Mouse (Mus musculus) heart, postnatal 36 days (tissue): Measurements from ENCODE around the gene Chrm3. TPM values are rescaled to one million over a fixed set of nuclear protein-coding genes. Genes with fewer than 3 reads are reported as not detected.

Experiments used
- DNase-seq, 2 experiments: peaks; one replicate each; pipeline ENCODE4 v3.0.0; 2021 to 2022
- intact Hi-C: fragments of 180-260 bp; cut with DNase I; formaldehyde crosslinking; loops from one replicate; pipeline ENCODE4 v1.15.1; 2025
- total RNA-seq, 2 experiments: library from RNA; stranded (reverse); gene quantifications; 2 replicates each; pipeline ENCODE4 v1.2.3; 2021

Gene Chrm3
- total RNA-seq, 2 experiments from 2014 or later: 0.68 to 1.6 TPM

DNA sequence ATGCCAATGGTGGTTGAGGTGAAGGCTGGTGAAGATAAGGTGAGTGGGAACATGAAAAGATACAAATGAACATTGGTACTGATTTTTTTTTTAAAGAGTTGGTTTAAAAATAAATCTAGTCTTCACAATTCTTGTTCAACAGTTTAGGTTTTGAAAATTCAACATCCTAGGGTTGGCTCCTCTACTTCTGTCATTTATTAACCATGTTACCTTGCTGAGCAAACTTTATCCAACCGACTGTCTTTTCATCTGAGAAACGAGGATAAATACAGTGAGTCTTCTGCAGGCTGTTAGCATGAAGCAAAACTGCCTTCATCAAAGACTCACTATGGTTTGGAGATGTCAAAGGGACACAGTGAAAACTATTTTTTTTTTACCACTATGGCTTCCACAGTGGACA, 123.0 kb downstream of the Chrm3 start:
- intact Hi-C loops: no loop called here
- DNase-seq: no peak

DNA sequence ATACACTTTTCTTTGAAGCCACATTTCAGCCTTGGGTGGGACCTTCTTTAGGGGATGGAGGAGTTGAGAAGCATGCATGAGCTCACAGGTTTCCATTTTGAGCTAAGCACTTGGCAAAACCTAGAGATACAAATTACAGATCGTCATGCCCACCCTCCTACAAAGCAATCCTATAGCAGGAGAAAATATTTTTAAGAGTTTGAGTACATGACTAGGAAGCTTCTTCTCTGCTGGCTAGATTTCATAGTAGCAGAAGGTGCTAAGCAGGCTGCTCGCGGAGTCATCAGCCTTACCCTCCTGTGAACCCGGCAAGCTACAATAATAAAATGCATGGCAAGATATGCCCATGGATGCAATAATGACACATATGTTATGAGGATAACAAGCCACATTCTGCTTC, 124.4 kb downstream of the Chrm3 start:
- DNase-seq: no peak
- intact Hi-C loops: no loop called here

DNA sequence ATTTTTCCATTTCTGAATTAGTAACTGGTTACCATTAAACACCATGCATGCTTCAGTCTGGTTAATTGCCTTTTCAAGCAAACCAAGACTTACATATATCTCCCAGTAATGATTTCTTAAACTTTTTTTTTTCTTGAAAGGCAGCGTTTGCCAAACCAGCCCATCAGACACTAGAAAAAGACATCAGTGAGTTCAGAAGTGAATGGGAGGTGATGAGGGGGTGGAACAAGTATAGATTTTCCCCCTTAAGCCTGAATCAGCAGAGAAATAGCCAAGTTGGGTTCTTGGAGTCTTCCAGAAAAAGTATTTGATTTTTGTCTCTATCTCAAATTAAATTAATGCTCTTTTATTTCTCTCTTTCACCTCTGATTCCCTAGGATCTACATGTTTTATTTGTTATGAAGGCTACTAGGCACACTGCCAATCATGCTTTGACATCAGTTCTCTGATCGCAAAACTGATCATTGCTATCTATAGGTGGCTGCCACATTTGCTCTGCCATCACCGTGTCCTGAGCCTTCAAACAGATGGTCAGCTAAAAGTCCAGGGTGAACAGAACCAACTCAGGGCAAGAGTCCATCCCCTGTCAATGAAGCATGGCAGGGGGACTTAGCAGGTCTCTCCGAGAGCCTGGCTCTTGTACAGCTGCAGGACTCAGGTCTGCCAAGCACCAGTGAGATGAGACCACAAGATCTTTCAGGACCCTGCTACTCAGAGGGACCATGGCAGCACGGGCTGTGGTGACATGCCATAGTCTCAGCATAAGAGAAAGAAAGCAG, 125.1 kb downstream of the Chrm3 start:
- intact Hi-C loops: no loop called here
- no peak for DNase-seq

DNA sequence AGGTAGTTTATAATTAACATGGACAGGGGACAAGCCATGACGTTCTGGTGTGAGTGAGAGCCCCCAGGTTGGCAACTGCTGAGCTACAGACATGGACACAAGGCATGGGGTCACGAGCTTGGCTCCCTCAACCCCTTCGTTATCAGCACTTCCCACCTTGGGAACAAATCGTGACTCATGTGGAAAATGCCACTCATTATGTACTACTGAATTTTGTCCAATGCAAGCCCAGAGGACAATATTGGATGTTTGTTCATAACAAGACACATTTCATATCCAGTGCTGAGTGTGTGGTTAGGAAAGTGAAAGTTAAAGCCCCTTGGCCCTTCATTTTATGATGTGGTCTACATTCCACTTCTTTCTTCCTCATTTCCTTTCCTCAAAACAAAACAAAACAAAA, 140.2 kb downstream of the Chrm3 start:
- intact Hi-C loops: no loop called here
- DNase-seq: peak; percentile 6 to 7

DNA sequence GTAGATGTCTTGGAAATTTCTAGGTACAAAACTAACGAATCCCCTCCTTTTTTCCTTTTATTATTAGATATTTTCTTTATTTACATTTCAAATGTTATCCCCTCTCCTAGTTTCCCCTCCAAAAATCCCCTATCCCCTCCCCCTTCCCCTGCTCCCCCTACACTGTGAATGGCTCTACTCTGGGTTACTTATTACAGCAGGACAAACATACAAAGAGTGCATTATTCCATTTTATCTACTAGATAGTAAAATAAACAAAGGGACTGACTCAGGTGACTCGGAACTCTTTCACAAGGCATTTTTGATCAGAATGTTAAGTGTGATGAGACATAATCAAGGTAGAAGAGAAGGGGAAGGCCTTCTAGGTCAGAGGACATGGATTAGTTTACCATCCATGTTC, 148.5 kb downstream of the Chrm3 start:
- DNase-seq: no peak
- intact Hi-C loops: no loop called here

DNA sequence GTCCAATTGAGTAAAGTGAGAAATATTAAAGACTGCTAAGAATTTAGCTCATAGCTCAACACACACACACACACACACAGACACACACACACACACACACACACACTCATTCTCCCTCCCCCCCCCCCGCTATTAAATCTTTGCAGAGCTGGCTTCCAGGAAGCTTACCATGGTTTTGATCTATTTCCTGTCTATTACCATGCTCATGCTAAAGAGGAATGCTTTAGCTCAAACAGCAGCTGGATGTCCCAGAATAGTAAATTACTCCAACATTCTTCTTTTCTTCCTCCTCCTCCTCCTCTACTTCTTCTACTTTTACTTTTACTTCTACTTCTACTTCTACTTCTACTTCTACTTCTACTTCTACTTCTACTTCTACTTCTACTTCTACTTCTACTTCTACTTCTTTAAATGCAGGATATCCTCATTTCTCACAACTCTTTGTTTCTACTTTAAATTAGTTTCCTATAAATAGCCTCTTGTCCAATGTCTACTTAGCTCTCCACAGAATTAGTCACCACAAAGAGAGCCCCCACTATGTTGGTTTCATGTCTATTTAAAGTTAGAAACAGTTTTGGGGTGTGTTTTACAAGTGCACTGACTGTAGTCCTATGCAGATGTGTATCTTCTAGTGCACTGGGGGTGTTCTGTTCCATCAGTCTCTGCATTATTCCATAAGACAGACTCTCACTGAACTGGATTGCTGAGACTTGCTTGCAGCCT, 150.0 kb downstream of the Chrm3 start:
- no peak for DNase-seq
- intact Hi-C loops: no loop called here

DNA sequence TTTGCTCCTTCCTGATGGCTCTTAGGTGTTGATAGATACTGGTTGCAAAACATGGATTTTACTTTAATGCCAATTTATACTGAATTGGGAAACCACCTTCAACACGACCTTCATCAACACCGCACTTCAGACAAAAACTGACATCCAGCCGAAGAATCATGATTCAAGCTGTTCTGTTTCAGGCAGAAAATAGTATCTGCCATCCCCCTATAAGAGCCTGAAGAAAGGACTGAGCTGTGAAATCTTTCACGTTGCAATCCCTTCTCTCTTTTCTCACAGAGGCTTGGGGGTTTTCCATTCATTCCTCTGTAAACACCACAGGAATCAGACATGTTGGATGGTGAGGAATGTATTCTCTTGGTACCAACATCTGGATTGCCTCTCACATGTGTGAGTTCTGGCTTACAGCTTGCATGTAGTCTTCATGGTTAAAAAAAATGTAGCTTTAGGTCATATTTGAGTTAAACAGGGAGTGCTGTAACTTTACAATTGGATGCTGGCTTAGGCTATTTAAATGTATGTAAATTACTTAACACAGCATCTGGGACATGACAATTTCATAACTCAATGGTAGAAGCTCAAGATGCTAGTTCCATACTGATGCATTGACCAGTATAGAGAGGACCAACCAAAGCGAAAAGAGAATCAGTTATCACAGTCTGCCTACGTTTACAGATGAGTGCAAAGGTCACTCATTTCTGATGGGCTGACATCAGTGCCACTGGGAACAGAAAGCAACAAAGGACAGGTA, 161.3 kb downstream of the Chrm3 start:
- intact Hi-C loops: no loop called here
- DNase-seq: no peak

DNA sequence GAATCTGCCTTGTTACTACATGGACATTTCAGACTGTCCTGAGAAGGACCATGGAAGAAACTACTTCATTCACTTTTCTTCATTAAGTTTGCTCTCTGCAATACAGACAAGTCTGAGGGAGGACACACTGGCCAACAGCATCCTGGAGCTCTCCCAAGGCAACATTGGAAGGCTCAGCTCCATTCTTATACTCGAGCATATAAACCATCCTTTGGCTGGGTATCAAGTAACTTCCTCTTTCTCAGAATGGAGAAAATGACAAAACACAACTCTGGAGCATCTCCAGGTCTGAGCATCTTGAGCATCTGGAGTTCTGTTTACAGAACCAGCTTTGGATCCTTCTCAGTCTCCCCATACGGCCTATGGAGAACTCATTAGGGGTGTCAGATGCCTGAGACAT, 170.8 kb downstream of the Chrm3 start:
- DNase-seq: no peak
- intact Hi-C loops: no loop called here

DNA sequence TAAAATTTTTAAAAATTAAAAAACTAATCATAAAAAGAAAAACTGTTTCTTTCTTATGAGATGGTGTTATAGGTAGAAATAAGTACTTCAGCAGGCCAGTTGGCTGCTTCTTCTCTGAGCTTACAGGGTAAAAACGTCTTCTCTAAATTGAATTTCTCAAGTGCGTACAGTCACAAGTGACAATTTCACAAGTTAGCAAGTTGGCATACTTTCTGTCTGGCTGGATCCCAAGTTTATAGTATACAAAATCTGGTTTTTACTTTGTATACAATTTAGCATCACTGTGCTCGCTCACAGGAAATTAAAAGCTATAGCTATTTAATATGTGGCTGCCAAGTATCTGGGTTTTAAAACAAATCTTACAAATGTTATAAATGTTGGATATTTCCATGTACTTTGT, 172.7 kb downstream of the Chrm3 start:
- DNase-seq: no peak
- intact Hi-C loops: no loop called here

DNA sequence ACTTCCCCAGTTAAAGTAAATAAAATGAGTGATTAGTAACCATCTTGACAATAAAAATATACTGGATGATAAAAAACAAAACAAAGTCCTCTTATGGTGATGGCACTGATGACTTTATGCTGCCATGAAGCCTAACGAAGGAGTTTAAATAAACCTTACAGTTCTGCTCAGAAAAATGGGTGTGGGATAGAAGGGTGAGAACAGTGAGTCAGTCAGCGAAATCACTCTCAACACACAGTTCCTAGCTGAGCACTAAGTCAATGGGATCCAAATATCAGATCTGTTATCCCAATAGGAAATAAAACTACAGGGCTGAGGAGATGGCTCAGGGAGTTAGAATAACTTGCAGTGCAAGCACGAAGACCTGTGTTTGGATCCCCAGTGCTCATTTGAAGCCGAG, 176.8 kb downstream of the Chrm3 start:
- no peak for DNase-seq
- intact Hi-C loops: no loop called here

DNA sequence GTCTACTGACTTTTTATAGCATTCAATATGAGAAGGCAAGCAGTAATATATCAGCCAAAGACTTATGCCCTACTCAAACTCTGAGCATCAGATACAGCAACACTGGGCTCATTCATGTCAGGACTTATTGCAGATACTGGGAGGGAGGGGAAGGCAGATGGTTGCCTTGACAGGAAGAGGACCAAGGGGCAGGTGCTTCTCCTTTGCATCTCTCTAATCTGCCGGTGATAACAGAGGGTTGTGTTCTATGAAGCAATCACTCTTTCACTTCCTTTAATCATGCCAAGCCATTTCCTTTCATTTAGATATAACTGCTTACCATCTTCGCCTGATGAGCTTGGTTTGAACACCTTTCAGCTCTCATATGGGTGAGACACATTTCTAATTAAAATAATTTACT, 177.9 kb downstream of the Chrm3 start:
- intact Hi-C loops: no loop called here
- DNase-seq: no peak

DNA sequence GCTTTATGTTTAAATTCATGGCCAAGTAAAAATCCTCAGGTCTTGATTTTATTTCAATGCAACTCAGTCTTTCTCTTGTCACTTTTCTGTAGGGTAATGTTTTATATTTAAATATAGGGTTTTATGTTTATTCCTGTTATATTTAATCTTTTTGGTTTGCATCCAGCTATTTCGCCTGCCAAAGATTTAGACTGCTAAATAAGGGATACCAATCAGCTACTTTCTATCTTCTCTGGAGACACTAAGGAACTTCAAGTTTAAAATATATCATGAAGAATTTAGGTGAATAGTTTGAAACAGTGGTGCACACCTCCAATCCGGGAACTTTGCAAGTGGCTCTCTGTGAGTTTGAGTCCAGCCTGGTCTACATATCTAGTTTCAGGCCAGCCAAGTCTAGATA, 190.1 kb downstream of the Chrm3 start:
- intact Hi-C loops: no loop called here
- DNase-seq: no peak

DNA sequence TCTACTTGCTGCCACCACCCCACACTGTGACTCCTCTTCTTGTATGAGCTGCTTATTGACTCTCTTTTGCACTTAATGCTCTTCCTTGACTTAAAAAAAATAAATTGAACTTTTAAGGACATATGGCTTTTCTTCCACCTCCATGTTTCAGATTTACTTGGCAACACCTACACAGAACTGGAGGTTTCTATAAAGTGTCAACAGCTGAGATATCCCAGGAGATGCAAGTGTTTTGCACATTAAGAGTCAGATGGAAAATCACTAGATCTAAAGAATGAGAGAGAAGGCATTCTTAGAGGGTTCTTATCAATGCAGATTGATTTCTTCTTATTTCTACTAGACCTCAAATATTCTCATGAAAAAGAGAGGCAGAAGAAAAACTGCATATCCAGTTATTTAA, 197.3 kb downstream of the Chrm3 start:
- intact Hi-C loops: no loop called here
- DNase-seq: no peak

DNA sequence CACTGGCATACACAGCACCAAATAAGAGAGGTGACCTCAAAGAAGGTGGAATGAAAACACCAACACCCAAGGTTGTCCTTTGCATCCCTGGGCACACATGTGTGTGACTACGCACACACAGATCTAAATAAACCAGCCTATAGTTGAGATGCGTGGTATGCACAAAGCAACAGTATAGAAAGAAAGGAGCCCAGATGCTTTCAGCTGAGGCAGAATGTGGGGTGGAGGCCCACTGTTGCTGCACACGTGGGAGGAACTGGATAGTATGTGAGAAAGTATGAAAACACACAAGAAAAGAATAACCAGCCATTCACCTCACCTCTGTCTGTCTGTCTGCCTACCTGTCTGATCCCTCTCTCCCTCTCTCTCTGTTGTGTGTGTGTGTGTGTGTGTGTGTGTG, 203.2 kb downstream of the Chrm3 start:
- intact Hi-C loops: no loop called here
- no peak for DNase-seq

DNA sequence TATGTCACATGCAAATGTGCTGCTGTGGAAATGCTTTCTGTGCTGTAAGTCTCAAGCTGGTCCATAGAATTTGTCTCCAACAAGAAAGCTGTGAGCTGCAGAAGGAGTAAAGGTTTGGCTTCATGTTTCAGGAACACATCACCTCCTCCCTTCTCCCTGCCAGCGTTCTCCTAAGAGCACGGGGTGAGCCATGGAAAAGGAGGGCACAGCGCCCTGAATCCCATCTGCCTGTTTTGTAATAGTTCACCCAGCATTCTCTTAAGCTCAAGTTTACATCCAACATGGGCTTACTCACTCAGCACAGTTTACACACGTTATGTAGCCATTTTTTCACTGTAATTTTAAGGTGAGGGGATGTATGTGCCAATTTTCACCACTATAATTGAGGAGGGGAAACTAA, 220.1 kb downstream of the Chrm3 start:
- intact Hi-C loops: no loop called here
- DNase-seq: no peak

DNA sequence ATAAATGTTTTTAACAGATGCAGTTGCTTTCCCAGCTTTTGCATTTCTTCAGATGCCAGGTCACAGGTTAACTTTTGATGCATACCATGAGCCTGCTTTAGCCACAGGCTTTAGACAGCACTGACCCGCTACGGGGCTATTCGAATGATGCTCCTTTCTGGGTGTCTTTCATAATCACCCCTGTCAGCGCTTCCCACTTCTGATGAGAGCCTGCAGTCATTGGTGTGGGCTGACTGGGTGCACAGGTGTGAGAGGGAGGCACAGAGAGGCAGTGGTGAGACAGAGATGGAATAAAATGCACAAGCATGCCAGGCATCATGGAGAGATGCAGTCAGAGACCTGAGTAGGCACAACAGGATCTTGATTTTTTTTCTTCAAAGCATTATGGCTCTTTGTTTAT, 221.8 kb downstream of the Chrm3 start:
- DNase-seq: no peak
- intact Hi-C loops: no loop called here

DNA sequence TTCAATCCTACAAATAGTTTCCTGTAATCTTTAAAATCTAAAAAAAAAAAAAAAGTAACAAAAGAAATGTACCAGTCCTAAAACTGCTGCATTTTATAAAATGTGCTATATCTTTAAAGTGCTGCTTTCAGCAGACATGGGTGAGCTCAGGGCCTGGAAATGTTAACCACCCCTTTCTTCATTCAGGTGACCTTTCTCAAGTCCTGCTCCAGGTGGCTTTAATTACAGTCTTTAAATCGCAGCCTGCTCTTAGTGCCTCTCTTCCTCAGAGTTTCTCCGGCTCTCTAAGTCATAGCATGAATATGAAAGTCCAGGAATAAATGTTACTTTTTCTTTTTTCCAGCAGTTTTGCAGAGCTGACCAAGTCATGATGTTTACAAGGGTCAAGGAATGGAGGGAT, 229.6 kb downstream of the Chrm3 start:
- intact Hi-C loops: no loop called here
- DNase-seq: no peak

DNA sequence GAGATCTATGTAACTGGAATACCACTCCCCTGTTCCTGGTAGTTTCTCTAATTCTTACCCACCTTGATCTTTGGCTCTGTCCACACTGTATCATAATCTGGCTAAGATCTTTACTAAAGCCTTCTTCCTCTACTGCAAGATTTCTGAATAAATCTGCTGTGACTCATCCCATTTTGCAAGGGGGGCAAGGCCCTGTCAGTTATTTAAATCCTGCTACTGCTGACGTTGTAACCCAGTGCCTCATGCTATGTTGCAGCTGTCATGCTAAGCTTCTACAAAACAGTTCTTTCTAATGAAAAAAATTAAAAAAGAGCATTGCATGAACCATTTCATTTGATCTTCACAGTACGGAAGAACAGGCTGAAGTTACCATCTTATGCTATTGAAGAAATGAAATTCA, 248.4 kb downstream of the Chrm3 start:
- intact Hi-C loops: no loop called here
- no peak for DNase-seq

DNA sequence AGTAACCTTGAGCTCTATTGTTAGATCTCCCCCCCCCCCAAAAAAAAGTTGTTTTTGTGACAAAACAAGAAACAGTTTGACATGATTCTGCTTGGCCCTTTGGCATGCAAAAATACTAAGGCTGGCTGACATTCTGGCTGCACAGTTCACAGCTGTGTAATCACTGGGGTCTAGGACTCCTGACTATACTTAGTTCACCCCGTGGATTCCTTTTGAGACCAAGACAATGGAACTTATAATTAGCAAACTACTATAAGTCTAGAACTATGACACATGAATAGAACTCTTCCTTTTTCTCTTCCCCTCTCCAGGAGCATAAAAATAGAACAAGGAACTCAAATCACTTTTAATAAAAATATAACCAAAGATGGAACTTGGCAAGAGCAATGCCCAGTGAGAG, 251.1 kb downstream of the Chrm3 start:
- peak in 1 of 2 experiments; percentile 3 for DNase-seq

DNA sequence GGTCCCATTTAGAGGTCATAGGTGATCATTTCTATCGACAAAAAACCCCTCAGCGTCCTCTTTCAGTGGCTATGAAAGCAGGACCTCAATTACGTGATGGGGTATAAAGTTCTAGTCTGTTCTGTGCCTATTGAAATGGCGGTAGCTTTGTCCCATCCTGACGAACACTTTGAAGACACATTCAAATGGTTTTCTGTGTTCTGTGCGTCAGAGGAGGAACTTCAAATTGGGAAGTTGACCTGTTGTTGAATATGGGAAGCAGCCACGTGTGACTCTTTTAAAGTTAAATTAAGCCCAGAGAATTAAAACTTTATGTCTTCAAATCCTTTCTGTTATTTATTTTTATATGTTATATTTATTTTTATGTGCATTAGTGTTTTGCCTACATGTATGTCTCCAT, 253.3 kb downstream of the Chrm3 start:
- DNase-seq: no peak

More for the DNA sequence above, 251.1 kb downstream of the Chrm3 start:
- intact Hi-C loops: no loop called here

DNA sequence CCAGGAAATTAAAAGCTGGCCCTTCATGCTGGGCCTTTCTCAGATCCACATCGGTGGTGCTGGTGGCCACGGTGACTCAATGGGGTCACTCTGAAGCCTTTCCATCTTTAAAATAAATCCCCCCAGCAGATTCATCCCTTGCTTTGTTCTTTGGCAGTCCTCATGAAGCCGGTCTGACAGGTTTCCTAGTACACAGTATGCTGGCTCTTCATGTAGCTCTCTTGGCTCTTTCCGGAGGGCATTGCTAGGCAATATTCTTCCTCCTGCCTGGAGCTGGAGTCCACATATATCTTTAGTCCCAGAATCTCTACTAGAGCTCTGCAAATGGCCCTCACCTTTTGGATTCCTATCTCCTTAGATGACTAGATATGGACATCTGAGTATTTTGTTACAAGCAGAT, 269.9 kb downstream of the Chrm3 start:
- intact Hi-C loops: no loop called here
- no peak for DNase-seq

More for the DNA sequence above, 253.3 kb downstream of the Chrm3 start:
- intact Hi-C loops: no loop called here

DNA sequence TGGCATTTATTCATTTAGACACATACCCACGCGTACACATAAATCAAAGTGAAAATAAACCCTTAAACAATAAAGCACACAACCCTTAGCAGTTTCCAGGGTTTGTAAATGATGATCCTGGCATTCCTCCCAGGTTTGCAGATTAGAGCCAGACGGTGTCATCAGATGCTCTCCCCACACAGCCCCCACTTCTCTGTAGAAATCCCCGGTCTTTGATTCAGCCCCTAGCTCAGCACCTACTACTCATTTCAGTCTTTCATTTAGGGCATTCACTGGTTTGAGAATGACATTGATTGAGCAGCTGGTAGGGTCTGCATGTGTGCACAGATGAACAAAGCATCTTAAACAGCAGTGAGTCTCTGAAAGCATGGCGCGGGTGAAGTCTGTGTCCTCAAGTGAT, 274.3 kb downstream of the Chrm3 start:
- no peak for DNase-seq
- intact Hi-C loops: no loop called here
